Mouse (Mus musculus) stomach, embryonic 16.5 days (tissue): ENCODE measurements at regions not wholly inside any gene's neighbourhood (a gene's known extent, or its start where the extent isn't known, plus 50 kb on each side); places are given as distances from the start of the nearest gene placed in this dataset.

Experiments
- ATAC-seq: fragments of 200-750 bp; cut with Nextera tagmentation; 2 replicates; pipeline ENCODE4 v1.8.0; 2017; ENCODE audit warnings: moderate number of reproducible peaks, moderate TSS enrichment; ENCODE audit not compliant: insufficient read depth, low FRiP score
- H3K27ac ChIP-seq: fragments of 300-500 bp; sonication (generic); 2 replicates; pipeline ENCODE4 v1.5.1; 2014; ENCODE audit warnings: low read length
- H3K27me3 ChIP-seq: fragments of 300-500 bp; sonication (generic); 2 replicates; pipeline ENCODE4 v1.6.1; 2014; ENCODE audit warnings: low read length, control low read depth, mixed read lengths; ENCODE audit not compliant: control insufficient read depth, insufficient read depth
- H3K36me3 ChIP-seq: fragments of 300-500 bp; sonication (generic); 2 replicates; pipeline ENCODE4 v1.6.1; 2014; ENCODE audit warnings: low read length; ENCODE audit not compliant: control insufficient read depth, insufficient read depth
- H3K4me1 ChIP-seq: fragments of 300-500 bp; sonication (generic); 2 replicates; pipeline ENCODE4 v1.6.1; 2014; ENCODE audit warnings: low read length, control low read depth, mixed read lengths; ENCODE audit not compliant: control insufficient read depth, insufficient read depth
- H3K4me2 ChIP-seq: fragments of 300-500 bp; sonication (generic); 2 replicates; pipeline ENCODE4 v1.6.1; 2014; ENCODE audit warnings: low read depth, low read length, mixed read lengths
- H3K4me3 ChIP-seq: fragments of 300-500 bp; sonication (generic); replicated peaks from 2 replicates; pipeline ENCODE4 v1.5.1; 2014; ENCODE audit warnings: mild to moderate bottlenecking, low read length
- H3K9ac ChIP-seq: fragments of 300-500 bp; sonication (generic); 2 replicates; pipeline ENCODE4 v1.6.1; 2014; ENCODE audit warnings: low read length
- H3K9me3 ChIP-seq: fragments of 300-500 bp; sonication (generic); replicated peaks from 2 replicates; pipeline ENCODE4 v1.6.1; 2016; ENCODE audit warnings: low read length, control low read depth; ENCODE audit not compliant: control insufficient read depth
- WGBS: fragments of 180-500 bp; shearing (Covaris S2); extraction: QIAGEN DNeasy Blood & Tissue Kit; methylation state at CpG from one replicate; pipeline ENCODE4 v1.1.7; 2014; 5-methylcytosine and 5-hydroxymethylcytosine counted together

DNA sequence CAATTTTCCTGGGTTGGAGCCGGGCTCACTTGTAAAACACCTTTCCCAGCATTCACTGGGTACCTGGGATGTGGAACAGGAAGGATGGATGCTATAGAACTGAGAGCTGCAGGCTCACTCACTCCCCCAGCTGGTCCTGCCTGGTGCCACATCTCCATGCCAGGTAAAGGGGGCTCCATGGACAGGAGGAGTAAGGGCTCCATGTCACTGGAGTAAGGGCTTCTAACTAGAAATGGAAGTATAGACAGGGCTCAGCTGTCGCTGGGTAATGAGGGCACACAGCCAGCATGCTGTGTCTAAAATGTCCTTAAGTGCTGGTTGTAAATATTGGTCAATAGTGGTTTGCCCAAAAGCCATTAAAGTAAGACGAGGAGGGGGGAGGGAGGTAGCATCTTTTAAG, 99.4 kb upstream of the Gpr12 start:
- H3K27me3 ChIP-seq = no peaks in the 10 kb centered on the region
- peaks cover 16% of the 10 kb centered on the region for H3K4me1 ChIP-seq
- no peaks in the 10 kb centered on the region for H3K9me3 ChIP-seq
- no peaks in the 10 kb centered on the region for H3K36me3 ChIP-seq
- no peak overlapping the region for H3K27ac ChIP-seq
- WGBS = 53% methylated on average over 3 of the region's 3 CpGs
- H3K4me3 ChIP-seq = no peak overlapping the region
- no peak overlapping the region for H3K4me2 ChIP-seq
- no peak overlapping the region for H3K9ac ChIP-seq
- ATAC-seq = no peak

DNA sequence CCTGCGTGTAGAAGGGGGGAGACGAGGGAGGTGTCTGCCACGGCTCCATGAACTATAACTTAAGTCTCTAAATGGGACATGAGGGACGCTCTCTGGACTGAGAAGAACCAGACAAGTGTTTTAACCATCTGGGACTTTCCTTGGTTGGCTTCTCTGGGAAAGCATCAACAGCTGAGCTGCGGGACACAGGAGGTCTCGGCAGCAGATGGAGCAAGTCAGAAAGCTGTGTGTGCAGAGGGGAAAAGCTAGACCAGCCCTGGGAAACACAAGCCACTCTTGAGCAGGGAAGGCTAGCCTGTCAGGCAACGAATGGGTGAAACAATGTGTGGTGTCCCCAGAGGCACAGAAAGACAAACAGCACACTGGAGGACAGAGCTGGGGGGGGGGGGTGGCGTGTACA, 98.5 kb upstream of the Gpr12 start:
- no peak overlapping the region for H3K4me2 ChIP-seq
- H3K9me3 ChIP-seq = no peaks in the 10 kb centered on the region
- H3K4me1 ChIP-seq = peaks cover 22% of the 10 kb centered on the region
- H3K4me3 ChIP-seq = no peak overlapping the region
- H3K27me3 ChIP-seq = no peaks in the 10 kb centered on the region
- WGBS = 42% methylated on average over 8 of the region's 8 CpGs
- peak overlapping the region; percentile 12; the same call in 1 of the 2 replicates for H3K9ac ChIP-seq
- H3K27ac ChIP-seq = no peak overlapping the region
- H3K36me3 ChIP-seq = no peaks in the 10 kb centered on the region
- ATAC-seq = no peak

DNA sequence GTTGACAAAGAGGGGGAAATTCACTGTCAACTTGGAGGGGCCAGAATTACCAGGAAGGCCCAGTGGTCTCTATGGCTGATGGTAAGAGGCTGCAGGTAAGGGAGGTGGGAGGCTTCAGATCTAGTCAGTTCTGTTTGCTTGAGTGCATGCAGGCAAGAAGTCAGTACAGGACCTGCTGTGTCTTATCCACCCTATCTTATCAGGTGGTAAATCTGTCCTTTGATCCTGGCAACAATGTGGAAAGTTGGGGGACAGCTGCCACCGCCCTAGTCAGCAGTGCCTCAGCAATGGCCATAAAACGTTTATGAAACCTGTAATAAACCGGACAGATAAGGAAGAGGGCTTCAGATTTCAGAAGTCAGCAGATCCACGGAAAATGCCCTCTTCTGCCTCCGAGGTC, 97.9 kb upstream of the Gpr12 start:
- ATAC-seq = no peak
- no peak overlapping the region for H3K4me2 ChIP-seq
- no peak overlapping the region for H3K27ac ChIP-seq
- no peaks in the 10 kb centered on the region for H3K36me3 ChIP-seq
- peaks cover 25% of the 10 kb centered on the region for H3K4me1 ChIP-seq
- no peak overlapping the region for H3K4me3 ChIP-seq
- no peaks in the 10 kb centered on the region for H3K9me3 ChIP-seq
- 36% methylated on average over 5 of the region's 5 CpGs for WGBS
- no peaks in the 10 kb centered on the region for H3K27me3 ChIP-seq
- no peak overlapping the region for H3K9ac ChIP-seq

DNA sequence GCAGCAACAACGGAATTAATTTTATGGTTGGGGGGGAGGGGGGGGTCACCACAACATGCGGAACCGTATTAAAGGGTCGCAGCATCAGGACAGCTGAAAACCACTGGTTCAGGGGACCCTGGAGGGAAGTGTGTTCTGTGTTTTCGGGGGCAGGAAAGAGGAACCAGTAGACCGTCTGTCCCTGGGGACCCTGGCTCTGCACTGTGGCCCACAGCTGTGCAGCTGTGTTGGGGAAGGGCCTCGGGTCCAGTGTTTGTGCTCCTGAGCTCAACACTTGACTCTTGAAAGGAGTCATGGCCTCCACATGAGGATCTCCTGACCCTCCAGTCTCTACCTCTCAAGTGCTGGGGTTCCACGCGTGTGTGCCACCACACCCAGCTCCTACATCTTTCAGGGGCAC, 96.5 kb upstream of the Gpr12 start:
- Histone ChIP-seq H3K4me3 (no peak overlapping the region), H3K9ac (no peak overlapping the region), H3K36me3 (no peaks in the 10 kb centered on the region), H3K9me3 (no peaks in the 10 kb centered on the region), H3K4me1 (peaks cover 26% of the 10 kb centered on the region), H3K4me2 (no peak overlapping the region), H3K27me3 (no peaks in the 10 kb centered on the region), H3K27ac (no peak overlapping the region)
- WGBS = 77% methylated on average over 9 of the region's 9 CpGs
- ATAC-seq = no peak

DNA sequence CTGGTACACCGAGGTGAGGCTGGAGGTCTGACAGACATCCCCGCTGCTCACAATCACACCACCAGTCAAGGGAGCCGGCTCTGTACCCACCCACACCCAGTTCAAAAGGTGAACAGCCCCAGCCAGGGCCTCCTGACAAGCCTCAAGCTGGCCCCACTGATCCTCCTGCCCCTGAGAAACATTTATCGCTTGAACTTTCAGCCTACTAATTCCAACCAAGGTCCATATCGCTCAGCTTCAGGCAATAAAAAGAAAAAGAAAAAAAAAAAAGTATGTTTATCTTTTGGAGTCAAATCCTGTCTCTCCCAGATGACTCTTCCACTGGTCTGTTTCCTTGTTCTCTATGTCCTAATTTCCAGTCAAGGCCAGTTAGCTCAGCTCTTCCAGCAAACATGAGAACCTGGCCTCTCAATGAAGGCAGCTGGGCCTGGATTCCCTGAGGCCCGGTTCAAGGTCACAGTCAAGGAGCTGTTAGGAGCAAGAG, 94.2 kb upstream of the Gpr12 start:
- H3K9ac ChIP-seq = no peak overlapping the region
- H3K4me2 ChIP-seq = no peak overlapping the region
- peaks cover 36% of the 10 kb centered on the region for H3K4me1 ChIP-seq
- no peaks in the 10 kb centered on the region for H3K36me3 ChIP-seq
- H3K27ac ChIP-seq = peak overlapping the region; percentile 61
- 47% methylated on average over 6 of the region's 6 CpGs for WGBS
- H3K4me3 ChIP-seq = no peak overlapping the region
- H3K9me3 ChIP-seq = no peaks in the 10 kb centered on the region
- H3K27me3 ChIP-seq = no peaks in the 10 kb centered on the region
- peak; percentile 78 for ATAC-seq

DNA sequence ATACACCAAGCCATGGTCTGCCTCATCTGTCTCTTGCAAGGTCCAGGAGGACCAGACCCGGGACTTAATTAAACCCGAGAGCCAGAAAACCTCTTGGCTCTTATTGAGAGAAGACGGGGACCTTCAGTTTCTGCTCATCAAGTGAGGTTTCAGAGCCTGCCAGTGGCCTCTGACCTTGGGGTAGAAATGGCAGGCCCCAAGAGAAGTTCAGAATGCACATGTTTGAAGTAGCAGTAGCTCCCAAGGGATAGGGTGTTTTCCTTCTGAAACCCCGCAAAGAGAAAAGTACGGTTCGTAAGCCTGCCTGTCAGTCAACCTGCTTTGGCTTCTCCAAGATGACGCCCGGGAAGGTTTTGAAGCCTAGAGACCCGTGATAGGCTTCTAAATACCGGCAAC, 93.7 kb upstream of the Gpr12 start:
- Histone ChIP-seq H3K27ac (peak overlapping the region; percentile 61), H3K4me1 (peaks cover 35% of the 10 kb centered on the region), H3K4me2 (no peak overlapping the region), H3K9me3 (no peaks in the 10 kb centered on the region), H3K27me3 (no peaks in the 10 kb centered on the region), H3K4me3 (no peak overlapping the region), H3K9ac (no peak overlapping the region), H3K36me3 (no peaks in the 10 kb centered on the region)
- WGBS = 69% methylated on average over 10 of the region's 10 CpGs
- ATAC-seq = no peak

DNA sequence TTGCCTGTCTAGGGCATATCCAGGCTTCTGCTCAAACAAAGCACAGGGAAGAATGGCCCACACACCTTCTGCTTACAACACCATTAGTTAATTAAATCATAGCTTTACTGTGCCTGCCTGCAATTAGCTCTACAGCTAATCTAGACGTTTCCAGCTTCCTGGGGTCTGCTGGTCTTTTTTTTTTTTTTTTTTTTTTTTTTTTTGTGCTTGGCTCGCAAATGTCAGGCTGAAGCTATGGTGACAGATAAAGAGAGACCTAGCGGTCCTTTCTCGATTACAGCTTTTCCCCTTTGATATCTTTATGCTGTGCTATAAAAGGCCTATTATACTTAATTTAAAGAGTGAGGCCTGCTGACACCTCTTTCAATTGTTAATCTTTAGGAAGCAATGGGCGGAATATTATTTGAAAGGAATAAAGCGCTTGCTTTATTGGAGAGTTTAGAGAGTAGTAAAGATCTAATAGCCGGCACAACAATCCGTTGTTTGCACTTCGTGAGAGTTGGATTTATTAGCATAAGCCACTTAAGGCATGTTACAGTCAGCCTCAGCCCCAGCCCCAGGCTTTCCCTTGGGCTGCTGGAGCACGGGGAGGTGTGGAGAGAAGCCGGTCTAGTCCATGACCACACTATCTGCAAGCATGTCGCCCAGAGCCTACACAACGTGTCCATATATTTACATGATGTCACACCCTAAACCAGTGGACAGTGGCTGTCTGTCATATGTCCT, 93.2 kb upstream of the Gpr12 start:
- Histone ChIP-seq H3K4me1 (peaks cover 29% of the 10 kb centered on the region), H3K27ac (peak overlapping the region; percentile 61), H3K9me3 (no peaks in the 10 kb centered on the region), H3K9ac (no peak overlapping the region), H3K4me2 (no peak overlapping the region), H3K4me3 (no peak overlapping the region), H3K36me3 (no peaks in the 10 kb centered on the region), H3K27me3 (no peaks in the 10 kb centered on the region)
- ATAC-seq = no peak
- 57% methylated on average over 13 of the region's 13 CpGs for WGBS

DNA sequence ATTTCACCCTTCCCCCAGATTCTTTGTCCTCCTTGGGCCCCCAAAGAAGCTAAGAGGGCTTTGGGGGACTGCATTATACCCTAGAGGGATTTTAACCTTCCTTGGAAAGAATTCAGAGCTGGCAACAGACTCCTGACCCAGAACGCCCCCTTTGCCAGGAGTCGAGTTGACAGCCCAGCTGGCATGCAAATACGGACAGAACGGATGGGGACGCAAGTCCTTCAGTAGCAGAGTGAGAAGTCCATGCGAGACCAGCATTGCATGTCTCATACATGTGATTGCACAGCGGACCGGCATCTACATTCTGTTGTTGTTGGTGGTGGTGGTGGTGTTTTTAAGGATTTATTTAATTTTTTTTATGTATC, 92.1 kb upstream of the Gpr12 start:
- Histone ChIP-seq H3K9me3 (no peaks in the 10 kb centered on the region), H3K27me3 (no peaks in the 10 kb centered on the region), H3K27ac (peak overlapping the region; percentile 84), H3K9ac (peak overlapping the region; percentile 39; the same call in 1 of the 2 replicates), H3K4me1 (peaks cover 24% of the 10 kb centered on the region), H3K4me3 (no peak overlapping the region), H3K4me2 (no peak overlapping the region), H3K36me3 (no peaks in the 10 kb centered on the region)
- WGBS = 78% methylated on average over 8 of the region's 8 CpGs
- no peak for ATAC-seq

DNA sequence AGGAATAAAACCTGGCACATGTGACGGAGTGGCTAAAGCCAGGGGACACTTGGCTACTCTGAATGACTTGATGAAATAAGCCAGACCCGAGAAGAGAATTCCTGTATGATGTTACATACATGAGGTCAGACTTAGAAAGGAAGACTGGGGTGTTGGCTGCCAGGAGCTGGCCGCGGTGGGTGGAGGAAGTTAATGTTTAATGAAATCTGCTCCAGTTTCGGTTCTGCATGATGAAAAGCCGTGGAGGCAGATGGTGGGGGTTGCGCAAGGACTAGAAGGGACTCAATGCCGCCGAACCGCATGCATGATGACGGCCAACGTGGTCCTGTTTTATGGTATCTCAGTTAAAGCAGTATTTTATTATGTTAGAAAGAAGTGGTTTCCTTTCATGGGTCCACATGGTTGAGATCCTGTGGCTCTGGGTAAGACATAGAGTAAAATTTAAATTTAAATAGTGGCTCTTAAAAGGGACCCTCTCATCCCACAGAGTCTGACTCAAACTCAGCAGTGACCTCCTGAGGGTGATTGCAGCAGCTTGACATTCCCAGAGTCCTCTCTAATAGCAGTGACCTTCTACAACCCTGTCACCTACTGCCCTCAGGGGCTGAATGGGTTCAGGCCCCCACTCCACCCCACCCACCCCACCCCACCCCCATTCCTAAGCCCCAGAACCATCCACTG, 91.6 kb upstream of the Gpr12 start:
- peak; percentile 70 for ATAC-seq
- H3K4me2 ChIP-seq = peak overlapping the region; percentile 12
- 35% methylated on average over 12 of the region's 12 CpGs for WGBS

More for the DNA sequence above, 91.6 kb upstream of the Gpr12 start:
- no peak overlapping the region for H3K4me3 ChIP-seq
- H3K36me3 ChIP-seq = no peaks in the 10 kb centered on the region
- H3K9ac ChIP-seq = peak overlapping the region; percentile 39; the same call in 1 of the 2 replicates
- H3K4me1 ChIP-seq = peaks cover 24% of the 10 kb centered on the region
- H3K9me3 ChIP-seq = no peaks in the 10 kb centered on the region
- H3K27me3 ChIP-seq = no peaks in the 10 kb centered on the region
- H3K27ac ChIP-seq = peak overlapping the region; percentile 84
